Mouse (Mus musculus) urinary bladder, postnatal 4 days (tissue): ENCODE data around the gene Atxn7l3.

ENCODE experiments used
- DNase-seq, 2 experiments: peaks; one replicate each; pipeline ENCODE4 v3.0.0; 2021 to 2022; ENCODE audit warnings: low spot score in 2 of 2

The Atxn7l3 gene

DNA sequence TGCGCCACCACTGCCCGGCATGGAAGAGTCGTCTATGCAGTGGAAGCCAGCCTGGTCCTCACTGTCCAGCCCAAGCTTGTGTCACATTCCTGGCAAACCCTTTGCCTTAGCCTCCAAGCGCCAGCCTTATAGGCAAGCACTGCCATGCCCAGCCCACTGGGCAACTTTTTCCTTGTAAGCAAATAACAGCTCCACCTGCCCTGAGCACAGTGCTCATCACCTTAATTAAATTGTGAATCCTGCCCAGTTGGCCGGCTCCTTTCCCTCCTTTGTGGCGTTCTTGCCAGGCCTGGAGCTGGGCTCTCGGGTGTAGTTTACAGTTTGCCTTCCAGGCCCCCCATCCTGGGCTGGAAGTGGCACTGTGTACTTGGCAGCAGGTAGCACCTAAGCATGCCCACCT lies 33.2 kb downstream of the Atxn7l3 start:
- DNase-seq, result no peak

DNA sequence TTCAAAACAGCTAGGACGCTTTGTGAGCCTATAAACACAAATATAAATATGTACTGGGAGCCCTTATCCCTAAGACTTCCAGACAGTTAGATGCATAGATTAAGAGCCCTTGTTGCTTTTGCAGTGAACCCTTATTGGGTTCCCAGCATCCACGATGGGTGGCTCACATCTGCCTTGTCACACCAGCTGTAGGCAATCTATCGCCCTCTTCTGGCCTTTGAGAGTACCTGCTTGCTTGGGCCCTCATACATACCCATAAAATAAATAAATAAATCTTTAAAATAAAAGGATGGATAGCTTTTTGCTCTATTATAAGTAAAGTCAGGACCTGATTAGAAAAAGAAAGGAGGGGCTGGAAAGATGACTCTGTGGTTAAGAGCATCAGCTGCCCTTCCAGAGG lies 37.9 kb downstream of the Atxn7l3 start:
- DNase-seq, result no peak

DNA sequence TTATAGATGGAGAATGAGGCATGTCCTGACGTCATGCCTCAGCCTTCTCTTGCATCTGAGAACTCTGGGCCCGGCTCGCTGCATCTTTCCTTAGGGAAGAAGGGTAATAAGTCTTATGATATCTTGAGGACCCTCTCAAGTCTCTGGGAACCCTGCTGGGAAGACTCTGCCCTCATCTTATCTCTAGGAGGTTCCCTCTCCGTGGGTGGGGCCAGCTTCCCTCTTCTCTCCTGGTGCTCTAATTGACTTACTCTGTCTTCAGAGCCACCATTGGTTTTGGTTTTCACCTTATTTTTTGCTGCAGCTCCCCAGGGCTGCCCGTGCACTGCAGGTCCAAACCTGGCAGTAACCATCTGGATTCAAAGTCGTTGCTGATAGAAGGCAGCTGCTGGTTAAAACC lies 38.3 kb downstream of the Atxn7l3 start:
- DNase-seq, result no peak

DNA sequence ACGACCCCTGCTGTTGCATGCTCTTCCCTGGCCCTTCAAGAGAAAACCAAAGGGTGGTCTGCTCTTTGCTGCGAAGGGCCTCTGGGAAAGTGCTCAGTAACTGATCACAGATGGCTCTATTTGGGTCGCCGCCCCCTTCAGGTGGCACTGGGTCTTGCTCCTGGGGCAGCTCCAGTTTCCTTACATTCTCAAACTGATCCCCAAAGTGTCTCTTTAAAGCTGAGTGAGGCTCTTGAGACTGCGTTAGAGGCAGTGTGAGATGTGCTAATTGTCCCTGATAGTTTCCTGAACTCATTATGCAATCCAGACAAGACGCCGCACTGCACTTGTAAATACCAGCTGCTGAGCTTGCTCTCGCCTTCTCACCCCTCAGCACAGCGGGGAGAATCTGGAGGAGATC lies 38.9 kb downstream of the Atxn7l3 start:
- no peak for DNase-seq

DNA sequence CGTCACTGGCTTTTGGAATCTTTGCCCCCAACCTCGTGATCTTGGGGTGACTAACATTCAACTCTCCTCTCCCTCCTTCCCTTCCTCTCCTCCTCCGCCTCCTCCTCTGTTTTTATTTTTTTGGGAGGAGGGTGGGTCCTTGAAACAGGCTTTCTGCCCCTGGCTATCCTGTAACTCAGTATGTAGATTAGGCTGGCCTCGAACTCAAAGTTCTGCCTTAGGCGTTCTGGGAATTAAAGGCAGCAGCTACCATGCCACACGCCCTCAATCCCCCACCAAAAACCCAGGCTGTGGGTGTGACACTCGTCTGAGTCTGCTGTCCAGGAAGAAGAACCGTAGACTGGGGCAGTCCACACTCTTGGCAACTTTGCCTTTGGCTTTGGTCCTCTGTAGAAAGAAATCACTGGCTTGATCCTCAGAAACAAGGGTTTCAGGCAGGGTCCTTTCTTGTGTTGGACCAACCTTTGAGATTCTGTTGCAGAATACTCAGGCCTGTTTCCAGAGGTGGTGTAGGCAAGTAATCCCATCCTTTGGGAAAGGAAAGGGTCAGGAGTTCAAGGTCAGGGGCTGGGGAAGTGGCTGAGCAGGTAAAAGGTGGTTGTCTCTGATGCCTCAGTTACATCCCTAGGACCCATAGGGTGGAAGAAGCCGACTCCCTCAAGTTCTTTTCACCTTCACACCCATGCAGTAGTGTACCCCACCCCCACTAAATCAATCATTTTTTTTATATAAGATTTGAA lies 46.9 kb downstream of the Atxn7l3 start:
- no peak for DNase-seq

DNA sequence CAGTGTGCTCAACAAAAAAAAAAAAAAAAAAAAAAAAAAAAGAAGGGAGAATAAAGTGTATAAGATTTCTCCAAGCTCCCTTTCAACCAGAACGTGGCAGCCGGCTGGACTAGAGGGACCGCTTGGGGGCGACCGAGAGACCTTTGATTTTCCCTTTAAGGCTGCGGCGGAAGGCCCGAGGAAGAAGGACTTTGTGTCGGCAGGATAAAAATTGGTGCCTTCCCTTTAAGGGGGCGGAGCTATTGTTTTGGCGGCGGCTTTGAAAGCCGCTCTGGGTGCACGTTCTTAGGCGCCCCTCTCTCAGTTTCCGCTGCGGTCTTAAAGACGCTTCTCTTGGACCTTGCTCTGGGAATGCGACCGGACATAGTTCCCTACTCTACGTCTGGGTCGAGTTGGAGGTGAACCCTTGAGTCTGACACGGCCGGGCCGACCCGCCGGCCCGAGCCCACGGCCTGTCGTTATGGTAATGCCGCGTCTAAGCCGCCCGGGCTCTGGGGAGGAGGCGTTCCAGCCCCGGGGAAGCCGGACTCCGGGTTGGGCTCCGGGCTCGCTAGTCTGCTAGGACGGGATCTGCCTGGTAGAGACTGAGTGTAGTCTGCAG lies 47.7 kb downstream of the Atxn7l3 start, which contains the start of gene BC030867:
BC030867 (plus strand) TSS at position 253 of the 601 bp plus-strand sequence.
- peak; percentile 82 to 94 for DNase-seq

DNA sequence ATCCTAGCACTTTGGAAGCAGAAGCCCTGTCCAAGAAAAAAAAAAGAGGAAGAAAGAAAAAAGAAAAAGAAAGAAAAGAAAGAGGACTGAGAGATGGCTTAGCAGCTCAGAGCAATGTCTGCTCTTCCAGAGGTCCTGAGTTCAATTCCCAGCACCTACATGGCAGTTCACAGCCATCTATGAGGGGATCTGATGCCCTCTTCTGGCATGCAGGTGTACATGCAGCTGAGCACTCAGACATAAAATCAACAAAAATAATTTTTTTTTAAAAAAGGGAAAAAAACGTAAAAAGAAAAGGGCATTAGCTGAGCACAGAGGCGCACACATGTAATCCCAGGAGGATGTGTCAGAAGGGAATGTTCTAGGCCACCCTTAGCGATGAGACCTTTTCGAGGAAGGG lies 49.6 kb downstream of the Atxn7l3 start:
- no peak for DNase-seq

DNA sequence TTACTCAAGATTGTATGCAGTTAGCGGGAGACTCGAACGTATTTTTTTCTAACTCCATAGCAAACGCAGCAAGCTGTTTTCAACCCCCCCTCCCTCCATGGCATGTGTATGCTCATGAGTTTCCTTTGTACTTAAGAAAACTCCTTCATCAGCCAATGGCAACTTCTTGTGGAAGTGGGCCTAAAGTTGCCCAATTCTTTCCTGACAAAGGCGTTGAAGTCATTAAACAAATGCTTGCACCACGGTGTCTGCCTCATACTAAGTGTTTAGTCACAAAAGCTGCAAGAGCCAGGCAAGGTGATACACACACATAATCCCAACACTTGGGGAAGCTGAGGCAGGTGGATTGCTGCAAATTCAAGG lies 50.2 kb downstream of the Atxn7l3 start:
- DNase-seq, result no peak

DNA sequence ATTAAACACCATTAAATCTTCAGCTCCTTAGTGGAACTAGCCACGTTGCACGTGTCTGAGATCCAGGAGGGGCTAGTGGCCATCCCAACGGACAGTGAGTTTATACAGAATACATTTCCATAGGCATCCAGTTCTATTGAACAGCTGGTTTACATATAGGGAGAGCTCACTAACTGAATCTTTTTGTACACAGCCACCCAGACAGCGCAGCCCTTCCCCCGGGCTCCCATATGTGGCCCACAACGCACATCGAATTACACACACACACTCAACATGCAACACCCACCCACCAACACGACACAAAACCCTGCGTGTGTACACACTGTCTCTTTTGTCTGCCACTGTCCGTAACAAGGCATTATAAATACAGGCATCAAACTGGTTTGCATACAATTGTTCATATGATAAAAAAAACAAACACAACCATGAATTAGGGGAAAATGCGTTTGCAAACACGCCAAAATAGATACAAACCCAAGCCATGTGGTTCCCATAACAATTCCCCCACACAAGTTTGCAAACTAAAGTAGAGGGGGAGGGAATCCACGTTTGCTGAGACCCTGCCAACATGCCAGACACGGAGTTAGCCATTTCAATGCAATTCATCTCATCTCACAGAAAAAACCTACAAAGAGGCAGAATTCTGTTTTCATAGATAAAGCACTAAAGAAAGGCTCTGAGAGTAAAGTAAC lies 50.7 kb downstream of the Atxn7l3 start:
- no peak for DNase-seq

DNA sequence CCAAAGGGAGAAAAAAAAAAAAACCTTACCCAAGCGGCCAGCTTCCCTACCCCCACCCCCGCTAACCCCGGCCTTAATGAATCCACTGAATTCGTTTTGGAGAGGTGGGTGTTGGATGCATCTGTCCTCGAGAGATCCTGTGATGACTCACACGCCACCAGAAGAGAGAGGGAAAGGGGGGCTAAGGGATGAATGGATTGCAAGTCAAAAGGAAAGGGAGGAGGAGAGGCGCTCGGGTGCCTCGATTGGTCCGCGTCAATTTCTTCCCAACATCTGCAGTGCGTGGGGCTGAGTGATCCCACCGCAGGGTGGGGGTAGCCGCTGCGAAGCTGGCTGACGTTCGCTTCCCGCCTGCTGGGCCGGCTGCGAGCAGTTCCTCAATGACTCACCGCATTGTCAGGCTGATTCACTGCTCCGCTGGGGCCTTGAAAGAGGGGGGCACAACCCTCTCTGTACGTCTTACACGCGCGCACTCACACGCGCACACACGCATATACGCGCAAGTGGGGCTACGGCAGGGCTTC lies 51.4 kb downstream of the Atxn7l3 start:
- DNase-seq, result peak; percentile 70 to 75

DNA sequence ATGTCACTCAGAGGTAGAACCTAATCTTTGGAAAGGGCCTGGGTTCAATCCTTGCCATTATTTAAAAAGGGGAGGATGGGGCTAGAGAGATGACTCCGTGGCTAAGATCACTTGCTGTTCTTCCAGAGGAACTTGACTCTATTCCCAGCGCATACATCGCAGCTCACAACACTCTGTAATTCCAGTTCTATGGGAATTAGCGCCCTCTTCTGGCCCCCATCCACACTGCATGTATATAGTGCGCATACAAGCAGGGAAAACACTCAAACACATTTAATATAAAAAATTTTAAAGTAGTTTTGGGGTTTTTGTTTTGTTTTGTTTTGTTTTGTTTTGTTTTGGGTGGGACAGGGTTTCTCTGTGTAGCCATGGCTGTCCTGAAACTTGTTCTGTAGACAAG lies 54.6 kb downstream of the Atxn7l3 start:
- DNase-seq, result no peak

DNA sequence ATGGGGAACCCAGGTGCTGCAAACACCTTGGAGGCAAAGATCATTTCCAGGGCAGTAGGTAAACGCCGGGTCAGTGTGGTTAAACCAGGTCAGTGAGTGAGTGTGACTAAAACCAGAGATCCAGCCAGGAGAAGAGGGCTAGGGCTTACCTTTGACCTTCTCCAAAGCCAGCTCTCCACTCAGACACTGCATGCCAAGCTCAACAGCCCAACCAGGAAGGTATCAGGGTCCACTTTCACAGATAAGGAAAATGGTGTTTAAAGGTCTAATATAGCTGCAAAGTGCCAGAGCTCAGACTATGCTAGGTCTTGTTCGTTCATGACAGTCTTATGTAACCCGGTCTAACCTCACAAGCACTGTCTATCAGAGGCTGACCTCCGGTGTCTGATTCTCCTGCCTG lies 55.2 kb downstream of the Atxn7l3 start:
- no peak for DNase-seq

DNA sequence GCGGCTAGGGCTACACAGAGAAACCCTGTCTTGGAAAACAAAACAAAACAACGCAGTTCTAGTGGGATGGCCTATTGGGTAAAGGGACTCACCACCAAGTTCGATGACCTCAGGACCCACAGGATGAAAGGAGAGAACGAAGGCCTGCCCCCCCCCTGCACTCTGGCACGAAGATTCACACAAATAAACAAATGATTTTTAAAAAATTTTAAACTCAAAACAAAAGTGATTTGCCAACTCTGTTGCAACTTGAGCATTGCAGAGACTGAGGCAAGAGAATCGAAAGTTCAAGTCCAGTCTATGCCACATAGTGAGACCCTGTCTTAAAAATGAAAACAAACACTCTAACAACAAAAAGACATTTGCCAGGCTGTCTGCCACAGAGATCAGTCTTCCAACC lies 55.8 kb downstream of the Atxn7l3 start:
- no peak for DNase-seq
